Mouse (Mus musculus) frontal cortex, postnatal 10 days (tissue): ENCODE measurements at regions not wholly inside any gene's neighbourhood (a gene's known extent, or its start where the extent isn't known, plus 50 kb on each side); places are given as distances from the start of the nearest gene placed in this dataset.

Experiments
- DNase-seq, 2 experiments: peaks; one replicate each; pipeline ENCODE4 v3.0.0; 2022; ENCODE audit warnings: low spot score in 2 of 2, mixed read lengths in 1 of 2

GRCm38 (mm10) chr2:128473241-128473954 is 117.6 kb upstream of the Spdye4c start:
- no peak for DNase-seq

DNA sequence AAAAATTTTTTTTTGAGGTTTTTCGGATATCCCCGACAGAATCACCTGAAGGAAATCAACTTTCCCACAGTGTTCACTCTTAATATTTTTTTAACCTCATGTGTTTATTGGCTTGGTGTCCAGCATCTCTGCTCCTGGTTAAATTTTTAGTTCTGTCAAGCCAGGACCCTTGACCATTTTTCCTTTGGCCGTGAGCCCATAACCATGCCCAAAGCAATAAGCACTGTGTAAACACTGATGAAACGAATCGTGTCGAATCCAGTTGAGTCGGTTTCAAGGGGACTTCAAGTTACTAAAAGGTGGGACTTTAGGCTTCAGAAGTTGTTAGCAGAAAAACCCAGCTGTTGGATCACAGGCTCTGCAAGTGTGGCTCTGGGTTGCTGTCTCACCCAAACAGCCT is 117.0 kb upstream of the Spdye4c start:
- DNase-seq: no peak

GRCm38 (mm10) chr2:128477242-128477641 is 113.8 kb upstream of the Spdye4c start:
- DNase-seq: no peak

DNA sequence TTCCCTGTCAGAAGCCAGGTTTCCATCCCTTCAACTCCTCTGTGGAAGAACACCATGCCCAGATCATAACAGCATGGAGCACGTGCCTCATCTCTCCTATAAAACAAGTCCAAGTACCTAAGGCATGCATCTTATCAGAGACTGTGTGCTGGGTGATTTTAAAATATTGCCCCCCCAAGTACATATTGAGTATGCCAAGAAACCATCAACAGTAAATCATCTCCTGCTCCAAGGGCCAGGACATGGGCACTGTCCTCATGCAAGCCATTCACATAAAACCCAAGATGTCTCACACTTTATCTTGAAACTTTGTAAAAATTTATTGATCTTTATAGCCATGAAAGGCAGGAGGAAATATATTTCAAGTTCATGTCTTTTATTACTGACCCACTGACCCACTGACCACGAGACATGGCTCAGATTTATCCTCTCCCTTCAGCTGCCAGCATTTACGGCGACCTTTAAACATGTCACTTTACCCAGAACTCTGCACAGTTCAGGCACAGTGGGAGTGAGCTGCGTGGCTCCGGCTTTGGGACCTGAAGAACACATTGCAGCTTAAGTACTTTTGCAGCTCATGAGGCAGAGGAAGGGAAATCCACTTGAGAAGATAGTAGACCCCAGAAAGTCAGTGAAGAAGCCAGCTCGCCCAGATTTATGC is 99.7 kb upstream of the Spdye4c start:
- DNase-seq: no peak

DNA sequence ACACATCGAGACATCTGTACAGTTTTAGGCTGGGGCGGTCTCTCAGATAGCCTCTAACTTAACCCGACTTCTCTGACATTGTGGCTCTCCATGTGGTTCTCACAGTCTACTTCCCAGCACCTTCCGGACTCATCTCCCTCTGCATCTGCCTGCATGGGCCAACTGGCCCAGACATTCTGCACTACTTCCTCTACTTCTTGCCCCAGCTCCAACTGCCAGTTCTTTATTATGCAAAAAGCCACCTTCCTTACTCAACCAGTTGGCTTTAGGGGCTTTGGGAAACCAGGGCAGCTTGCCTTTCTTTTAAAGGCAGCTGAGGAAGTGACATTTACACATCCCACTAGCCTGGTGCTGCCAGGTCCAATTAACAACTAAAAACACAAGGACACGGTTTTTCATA is 97.1 kb upstream of the Spdye4c start:
- no peak for DNase-seq

- DNase-seq: no peak
Measured at GRCm38 (mm10) chr2:128497891-128498290, 93.1 kb upstream of the Spdye4c start.

DNA sequence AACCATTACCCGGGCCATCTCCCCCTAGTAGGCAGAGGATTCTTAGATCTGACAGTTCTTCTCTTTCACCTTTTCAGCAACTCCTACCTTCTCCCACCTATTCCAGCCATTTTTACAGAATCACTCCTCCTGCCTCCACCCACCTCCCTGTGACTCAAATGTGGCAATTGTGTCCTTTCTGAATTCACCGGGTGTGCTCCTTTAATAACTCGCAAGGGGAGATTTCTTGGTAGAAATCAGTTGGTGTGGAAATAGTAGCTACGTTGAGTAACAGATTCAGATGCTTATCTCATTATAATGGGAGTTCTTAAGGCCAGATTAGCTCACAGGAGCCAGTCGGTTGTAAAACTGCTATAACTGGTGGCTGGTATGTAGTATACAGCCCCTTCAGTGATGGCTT is 92.4 kb upstream of the Spdye4c start:
- no peak for DNase-seq

DNA sequence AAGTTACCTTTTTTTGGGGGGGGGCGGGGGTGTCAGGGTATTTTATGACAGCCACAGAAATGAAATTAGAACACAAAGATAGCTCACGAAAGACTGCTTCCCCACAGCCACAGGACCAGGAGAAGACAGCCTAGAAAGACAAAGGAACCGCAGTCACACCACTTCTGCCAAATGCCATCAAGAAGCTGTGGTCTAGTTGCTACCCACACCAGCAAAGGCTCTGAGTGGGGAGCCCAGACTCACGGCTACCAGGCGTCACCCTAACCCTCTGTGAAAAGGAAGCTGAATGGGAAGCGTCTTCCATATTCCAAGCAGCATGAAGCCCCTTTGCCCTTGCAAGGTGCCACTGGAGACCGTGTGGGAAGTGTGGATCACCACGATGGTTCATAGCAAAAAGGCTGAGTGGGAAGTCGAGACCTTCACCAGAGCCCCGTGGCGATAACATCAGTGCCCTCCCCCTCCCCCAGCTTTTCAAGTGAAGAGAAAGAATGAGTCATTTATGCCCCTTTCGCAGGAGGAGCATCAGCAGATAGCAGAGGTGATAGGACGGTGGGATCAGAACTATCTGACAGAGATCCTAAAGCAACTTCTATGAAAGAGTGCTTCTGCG is 91.3 kb upstream of the Spdye4c start:
- no peak for DNase-seq

- no peak for DNase-seq
Measured at GRCm38 (mm10) chr2:128502676-128503075, 88.3 kb upstream of the Spdye4c start.

- DNase-seq: no peak
Measured at GRCm38 (mm10) chr2:128503136-128503935, 87.7 kb upstream of the Spdye4c start.

DNA sequence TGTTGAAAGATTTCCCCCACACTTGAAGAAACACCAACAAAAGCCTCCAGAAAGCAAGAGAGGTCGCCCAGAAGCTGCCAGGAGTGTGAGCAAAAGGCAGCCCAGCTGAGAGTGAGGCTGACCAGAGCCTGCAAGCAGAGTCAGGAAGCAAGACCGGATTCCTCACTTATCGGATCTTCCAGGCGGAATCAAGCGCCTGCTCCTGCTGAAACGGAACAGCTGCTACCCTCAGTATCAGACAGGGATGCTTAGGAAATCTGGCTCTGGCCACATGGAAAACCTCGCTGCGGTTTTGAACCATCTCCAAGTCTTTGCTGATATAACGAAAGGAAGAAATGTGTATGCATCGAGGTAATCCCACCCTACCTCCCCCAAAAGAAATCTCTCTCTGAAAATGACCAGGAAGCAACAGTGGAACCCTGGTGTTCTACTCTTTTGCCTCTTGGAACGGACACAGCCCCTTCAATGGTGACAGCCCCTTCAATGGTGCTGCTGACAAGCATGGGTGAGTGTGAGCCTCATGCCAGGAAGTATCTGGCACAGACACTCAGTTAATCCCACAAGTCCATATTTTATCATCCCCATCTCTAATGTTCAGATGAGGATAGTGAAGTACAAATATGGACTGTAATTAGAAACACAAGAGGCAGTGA is 83.3 kb upstream of the Spdye4c start:
- no peak for DNase-seq

DNA sequence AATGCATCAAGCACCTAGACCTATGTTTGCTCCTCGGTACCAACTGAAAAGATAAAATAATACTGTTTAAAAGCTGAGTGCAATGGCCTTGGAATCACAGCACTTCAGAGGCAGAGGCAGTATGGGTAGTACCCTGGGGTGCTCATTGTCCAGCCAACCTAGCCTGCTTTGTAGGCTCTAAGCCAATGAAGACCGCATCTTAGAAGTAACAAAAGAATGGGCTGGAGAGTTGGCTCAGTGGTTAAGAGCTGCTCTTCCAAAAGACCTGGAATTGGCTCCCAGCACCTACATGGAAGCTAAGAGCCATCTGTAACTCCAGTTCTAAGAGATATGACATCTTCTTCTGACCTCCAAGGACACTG is 82.8 kb upstream of the Spdye4c start:
- no peak for DNase-seq

DNA sequence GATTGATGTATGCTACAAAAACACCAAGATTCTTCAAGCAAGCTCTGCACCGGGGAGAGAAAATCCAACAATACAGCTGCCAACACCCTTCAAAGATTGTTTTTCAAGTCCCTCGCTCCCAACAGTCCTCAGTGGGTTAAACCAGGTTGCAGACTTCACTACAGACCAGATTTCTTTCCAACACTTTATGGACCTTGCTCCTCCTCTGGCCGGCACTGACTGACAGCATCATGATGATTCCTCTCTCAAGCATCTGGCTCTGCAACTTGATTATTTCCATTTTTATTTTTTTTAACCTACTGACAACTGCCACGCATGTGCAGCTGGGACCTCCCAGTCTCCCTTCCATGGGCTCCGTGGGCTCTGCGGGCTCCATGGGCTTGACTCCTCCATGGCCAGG is 79.7 kb upstream of the Spdye4c start:
- no peak for DNase-seq

DNA sequence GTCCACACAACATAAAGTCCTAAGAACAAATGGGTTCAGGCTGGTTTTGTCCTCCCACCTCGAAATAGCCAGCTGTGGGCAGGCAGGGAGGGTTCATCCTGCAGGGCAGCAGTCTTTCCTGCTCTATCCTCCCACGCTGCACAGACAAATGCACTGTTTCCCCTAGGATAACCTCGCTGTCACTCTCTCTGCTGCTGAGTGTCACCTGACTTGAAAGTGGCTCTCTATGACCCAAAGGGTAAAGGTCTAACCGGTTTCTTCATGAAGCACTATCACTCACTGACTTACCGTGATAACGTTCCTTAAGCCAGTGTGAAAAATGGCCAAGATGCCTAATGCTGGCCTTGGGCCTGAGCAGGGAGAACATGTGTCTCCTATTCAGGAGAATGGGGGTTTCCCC is 78.2 kb upstream of the Spdye4c start:
- no peak for DNase-seq

- no peak for DNase-seq
Measured at GRCm38 (mm10) chr2:128514463-128515290, 76.3 kb upstream of the Spdye4c start.

DNA sequence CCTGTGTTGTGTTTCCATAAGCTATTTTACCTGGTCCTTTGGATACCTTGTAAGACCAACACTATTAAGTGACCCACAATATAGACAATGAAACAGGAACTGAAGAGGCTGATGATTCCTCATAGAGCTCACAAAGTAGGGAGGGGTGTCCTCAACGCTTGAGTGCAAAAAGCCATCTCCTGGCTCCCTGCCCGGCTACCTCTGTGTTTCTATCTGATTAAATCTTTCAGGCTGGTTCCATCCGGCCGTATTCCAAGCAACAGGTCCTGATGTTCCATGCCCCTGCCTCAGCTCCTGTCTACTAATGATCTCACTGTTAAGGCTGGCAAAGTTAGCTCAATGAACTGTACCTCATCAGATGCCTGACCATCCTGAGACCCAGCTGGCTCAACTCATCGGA is 75.3 kb upstream of the Spdye4c start:
- no peak for DNase-seq

DNA sequence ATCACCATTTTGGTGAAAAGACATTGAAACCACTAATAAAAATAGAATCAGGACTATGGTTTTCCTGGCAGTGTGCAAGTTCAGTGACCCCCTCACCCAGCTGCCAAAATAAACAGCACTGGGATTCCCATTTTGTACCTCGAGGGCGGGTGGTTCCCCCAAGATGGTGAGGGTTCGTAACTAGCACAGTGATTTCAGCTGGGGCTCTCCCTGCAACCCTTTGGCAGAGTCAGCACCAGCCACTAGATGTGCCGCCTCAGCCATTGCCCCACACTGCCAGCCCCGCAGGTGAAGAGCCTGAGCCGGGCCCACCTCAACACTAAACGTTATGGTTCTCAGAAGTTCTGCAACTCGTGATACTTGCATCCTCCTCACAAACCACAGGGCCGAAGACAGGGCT is 74.3 kb upstream of the Spdye4c start:
- DNase-seq: no peak

GRCm38 (mm10) chr2:128518142-128518541 is 72.9 kb upstream of the Spdye4c start:
- no peak for DNase-seq

- no peak for DNase-seq
Measured at GRCm38 (mm10) chr2:128521701-128522443, 69.1 kb upstream of the Spdye4c start.

DNA sequence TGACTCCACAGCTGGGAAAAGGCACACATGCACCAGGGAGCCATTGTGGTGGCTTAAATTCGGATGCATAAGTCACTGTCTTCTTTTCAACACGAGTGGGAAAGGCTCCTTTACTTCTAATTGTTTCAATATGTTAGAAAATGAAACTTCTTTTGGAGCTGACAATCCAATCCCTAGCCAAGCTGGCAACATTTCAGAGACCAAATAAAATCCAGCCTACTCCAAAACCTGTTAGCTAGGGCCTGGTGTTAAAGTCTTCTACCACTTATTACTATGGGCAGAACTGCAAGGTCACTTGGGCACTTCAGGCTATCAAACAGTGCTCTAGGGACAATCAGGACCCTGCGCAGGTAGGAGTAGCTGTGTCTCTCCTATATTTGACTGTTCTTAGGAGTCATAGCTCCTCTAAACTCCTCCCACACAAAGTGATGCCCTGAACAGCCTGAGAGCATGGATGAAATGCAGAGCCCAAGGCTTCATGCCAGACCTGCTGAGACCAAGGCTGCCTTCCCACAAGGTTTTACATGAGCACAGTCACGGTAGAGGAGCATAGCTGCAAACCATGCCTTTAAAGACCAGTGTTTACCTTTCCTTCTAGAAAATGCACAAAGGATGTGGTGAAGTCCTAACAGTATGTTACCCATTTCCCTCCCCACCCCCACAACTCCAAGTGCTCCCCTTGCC is 67.4 kb upstream of the Spdye4c start:
- DNase-seq: no peak
